Mouse (Mus musculus) liver, embryonic 14.5 days (tissue): ENCODE results near the gene Krt26. TPM values are rescaled to one million over a fixed set of nuclear protein-coding genes. Genes with fewer than 3 reads are reported as not detected.
A peak's percentile ranks its signal among the peaks of the same experiment; 100 is the strongest.

ENCODE experiments used
- ATAC-seq: fragments of 200-750 bp; cut with Nextera tagmentation; 2 replicates; pipeline ENCODE4 v1.8.0; 2017; ENCODE audit warnings: moderate number of reproducible peaks, mild to moderate bottlenecking, moderate library complexity; ENCODE audit not compliant: insufficient read depth
- DNase-seq, 3 experiments: peaks; one replicate each; pipeline ENCODE4 v3.0.0-alpha.2; 2012 to 2013; ENCODE audit warnings: low read depth in 3 of 3, low spot score in 3 of 3
- H3K27ac ChIP-seq: fragments of 300-500 bp; sonication (generic); 2 replicates; pipeline ENCODE4 v1.5.1; 2014; ENCODE audit warnings: moderate library complexity, mild to moderate bottlenecking, control low read depth, inconsistent platforms
- H3K27me3 ChIP-seq: fragments of 300-500 bp; sonication (generic); 2 replicates; pipeline ENCODE4 v1.6.1; 2014; ENCODE audit warnings: mild to moderate bottlenecking, low read length, moderate library complexity; ENCODE audit not compliant: control insufficient read depth, insufficient read depth
- H3K36me3 ChIP-seq: fragments of 300-500 bp; sonication (generic); replicated peaks from 2 replicates; pipeline ENCODE4 v1.6.1; 2014; ENCODE audit warnings: low read depth; ENCODE audit not compliant: control insufficient read depth, insufficient read depth
- H3K4me1 ChIP-seq, 2 experiments: fragments of 200-500 bp in 1 of 2; fragments of 300-500 bp in 1 of 2; sonication (generic) in 1 of 2; replicated peaks; 2 replicates each; pipeline ENCODE4 v1.6.1; 2012 to 2014; ENCODE audit warnings: antibody characterized with exemption in 1 of 2, inconsistent platforms in 1 of 2, low read length in 1 of 2; ENCODE audit not compliant: control insufficient read depth in 2 of 2, insufficient read depth in 2 of 2
- H3K4me2 ChIP-seq: fragments of 300-500 bp; sonication (generic); 2 replicates; pipeline ENCODE4 v1.6.1; 2014; ENCODE audit warnings: low read depth, mild to moderate bottlenecking, control low read depth, moderate library complexity
- H3K4me3 ChIP-seq, 2 experiments: fragments of 200-500 bp in 1 of 2; fragments of 300-500 bp in 1 of 2; sonication (generic) in 1 of 2; 2 replicates each; pipeline ENCODE4 v1.5.1; 2012 to 2014; ENCODE audit warnings: low read depth in 2 of 2, low read length in 2 of 2, mild to moderate bottlenecking in 2 of 2, control low read depth in 1 of 2, inconsistent platforms in 1 of 2, moderate library complexity in 1 of 2; ENCODE audit not compliant: insufficient read depth in 1 of 2
- H3K9ac ChIP-seq: fragments of 300-500 bp; sonication (generic); replicated peaks from 2 replicates; pipeline ENCODE4 v1.6.1; 2014; ENCODE audit warnings: mild to moderate bottlenecking, control low read depth, moderate library complexity
- H3K9me3 ChIP-seq: fragments of 300-500 bp; sonication (generic); 2 replicates; pipeline ENCODE4 v1.6.1; 2016; ENCODE audit warnings: low read length, mixed read lengths; ENCODE audit not compliant: control insufficient read depth
- CTCF ChIP-seq: IDR thresholded peaks from 2 replicates; pipeline ENCODE4 v1.5.1; 2016; ENCODE audit warnings: antibody characterized with exemption, low read depth, control low read depth
- EP300 ChIP-seq: IDR thresholded peaks from 2 replicates; pipeline ENCODE4 v1.6.1; 2016; ENCODE audit warnings: antibody characterized with exemption, low read depth
- WGBS: fragments of 180-500 bp; shearing (Covaris S2); extraction: QIAGEN DNeasy Blood & Tissue Kit; methylation state at CpG from one replicate; pipeline ENCODE4 v1.1.7; 2014; ENCODE audit not compliant: insufficient replicate concordance; 5-methylcytosine and 5-hydroxymethylcytosine counted together
- polyA plus RNA-seq, 2 experiments: library from polyadenylated mRNA; depleted of rRNA in 1 of 2; stranded (reverse) in 1 of 2; unstranded in 1 of 2; fragments of >200 nt; fragmentation: Nextera tagmentation in 1 of 2; extraction: Ambion mirVana in 1 of 2; gene quantifications; 2 replicates each; pipeline versions ENCODE4 v1.2.1 to v1.2.3; 2012 to 2014

Gene Krt26
- polyA plus RNA-seq, 2 experiments, result not detected

DNA sequence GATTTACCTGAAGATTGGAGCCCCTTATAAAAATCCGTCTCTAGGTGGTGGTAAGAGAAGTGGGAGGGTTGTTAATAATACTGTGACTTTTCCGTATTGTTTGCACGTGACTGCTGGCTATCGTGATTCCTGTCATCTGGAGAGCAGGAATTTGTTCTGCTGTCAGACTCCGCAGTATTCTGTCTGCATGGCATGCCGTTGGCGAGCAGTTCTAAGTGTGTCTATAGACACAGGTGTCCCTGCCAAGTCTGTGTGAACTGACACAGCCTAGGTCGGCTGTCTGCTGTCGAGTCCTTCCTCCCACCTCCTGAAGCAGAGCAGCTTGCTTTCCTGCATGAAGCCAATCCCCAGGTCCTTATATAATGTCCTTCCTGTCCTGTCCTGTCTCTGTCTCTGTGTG, 18.6 kb downstream of the Krt26 start:
- Histone ChIP-seq H3K9ac (no peak overlapping the region), H3K9me3 (no peaks in the 10 kb centered on the region), H3K27me3 (no peaks in the 10 kb centered on the region), H3K4me1 (peaks cover 0 to 2% of the 10 kb centered on the region in 2 experiments; a peak in 2 of 4 replicates), H3K4me2 (no peak overlapping the region), H3K4me3 (no peak overlapping the region), H3K36me3 (no peaks in the 10 kb centered on the region), H3K27ac (no peak overlapping the region)
- DNase-seq (no peak), ATAC-seq (no peak)
- WGBS, result 63% methylated on average over 9 of the region's 9 CpGs
- no peak for TF ChIP-seq CTCF
- TF ChIP-seq EP300, result no peak

DNA sequence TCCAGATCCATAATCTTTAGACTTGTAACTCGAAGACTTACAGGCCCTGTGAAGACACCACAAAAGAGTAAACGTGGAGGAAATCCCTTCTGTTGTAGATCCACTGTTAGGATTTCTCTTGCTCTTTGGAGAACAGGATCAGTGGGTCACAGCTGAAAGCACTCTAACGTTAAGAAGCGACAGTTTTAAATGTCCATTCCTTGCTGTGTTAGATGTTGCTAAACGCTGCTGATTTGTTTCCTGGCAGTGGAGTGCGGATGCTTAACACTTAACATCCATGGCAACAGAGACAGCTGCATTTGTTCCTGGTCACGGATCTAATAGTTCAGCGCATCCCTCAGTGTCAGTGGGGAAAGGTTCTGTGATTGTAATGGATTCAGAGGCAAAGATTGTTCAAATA, 21.2 kb downstream of the Krt26 start:
- peaks cover 0 to 2% of the 10 kb centered on the region in 2 experiments; a peak in 2 of 4 replicates for H3K4me1 ChIP-seq
- H3K27me3 ChIP-seq, result no peaks in the 10 kb centered on the region
- H3K36me3 ChIP-seq, result no peaks in the 10 kb centered on the region
- TF ChIP-seq EP300 (no peak), CTCF (no peak)
- no peak overlapping the region for H3K4me3 ChIP-seq
- no peak overlapping the region for H3K27ac ChIP-seq
- no peak overlapping the region for H3K9ac ChIP-seq
- ATAC-seq (no peak), DNase-seq (no peak)
- H3K9me3 ChIP-seq, result no peaks in the 10 kb centered on the region
- H3K4me2 ChIP-seq, result no peak overlapping the region
- WGBS, result 56% methylated on average over 8 of the region's 8 CpGs

- no peak overlapping the region for H3K4me3 ChIP-seq
- ATAC-seq (peak; percentile 56; the same call in 1 of the 2 replicates), DNase-seq (peak in 1 of 3 experiments; percentile 13)
- no peak overlapping the region for H3K27ac ChIP-seq
- H3K4me2 ChIP-seq, result no peak overlapping the region
- peaks cover 0 to 2% of the 10 kb centered on the region in 2 experiments; a peak in 2 of 4 replicates for H3K4me1 ChIP-seq
- no peaks in the 10 kb centered on the region for H3K27me3 ChIP-seq
- H3K9ac ChIP-seq, result no peak overlapping the region
- no peaks in the 10 kb centered on the region for H3K36me3 ChIP-seq
- TF ChIP-seq EP300 (no peak), CTCF (no peak)
- H3K9me3 ChIP-seq, result no peaks in the 10 kb centered on the region
- 61% methylated on average over 2 of the region's 2 CpGs for WGBS
Measured at GRCm38 (mm10) chr11:99314594-99314993, 23.2 kb downstream of the Krt26 start.

DNA sequence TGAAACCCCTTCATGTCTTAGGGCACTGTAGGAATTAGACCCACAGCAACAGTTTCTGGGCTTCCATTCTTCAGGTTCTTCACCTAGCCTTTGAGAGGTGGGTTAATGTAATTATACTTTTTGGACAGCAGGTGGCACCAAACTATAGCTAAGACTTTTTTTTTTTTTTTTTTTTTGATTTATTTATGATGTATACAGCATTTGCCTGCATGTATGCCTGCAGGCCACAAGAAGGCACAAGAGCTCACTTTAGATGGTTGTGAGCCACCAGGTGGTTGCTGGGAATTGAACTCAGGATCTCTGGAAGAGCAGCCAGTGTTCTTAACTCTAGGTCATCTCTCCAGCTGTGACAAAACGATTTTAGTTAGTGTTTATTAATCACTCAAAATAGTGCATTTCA, 26.9 kb downstream of the Krt26 start:
- WGBS, result 54% methylated on average over 1 of the region's 1 CpGs
- Histone ChIP-seq H3K4me2 (no peak overlapping the region), H3K27ac (no peak overlapping the region), H3K9me3 (no peaks in the 10 kb centered on the region), H3K27me3 (no peaks in the 10 kb centered on the region), H3K36me3 (no peaks in the 10 kb centered on the region), H3K4me3 (no peak overlapping the region), H3K4me1 (peaks cover 0 to 2% of the 10 kb centered on the region in 2 experiments; a peak in 2 of 4 replicates), H3K9ac (no peak overlapping the region)
- DNase-seq (no peak), ATAC-seq (no peak)
- peak; percentile 47 for TF ChIP-seq CTCF
- no peak for TF ChIP-seq EP300

DNA sequence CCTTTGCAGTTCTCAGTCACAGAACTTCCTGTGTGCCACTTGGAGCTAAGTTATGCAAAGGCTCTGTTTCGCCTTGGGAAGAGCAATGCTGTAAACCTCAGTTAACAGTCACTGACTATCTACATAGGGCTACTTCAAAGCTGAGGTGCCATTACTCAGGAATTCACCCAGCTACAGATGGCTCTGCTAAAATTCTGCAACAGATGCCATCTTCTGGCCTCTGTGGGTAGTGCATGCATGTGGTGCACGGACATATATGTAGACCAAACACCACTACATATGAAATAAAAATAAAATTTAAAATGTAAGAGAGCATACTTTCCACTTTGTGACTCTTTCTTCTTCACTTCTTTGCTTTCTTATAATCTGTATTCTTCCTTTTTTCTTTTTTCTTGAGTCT, 30.2 kb downstream of the Krt26 start:
- no peaks in the 10 kb centered on the region for H3K9me3 ChIP-seq
- no peaks in the 10 kb centered on the region for H3K36me3 ChIP-seq
- ATAC-seq (no peak), DNase-seq (peak in 2 of 3 experiments; percentile 13 to 20)
- no peaks in the 10 kb centered on the region for H3K27me3 ChIP-seq
- H3K27ac ChIP-seq, result no peak overlapping the region
- no peak overlapping the region for H3K4me2 ChIP-seq
- WGBS, result 17% methylated on average over 2 of the region's 2 CpGs
- peak; percentile 65 for TF ChIP-seq CTCF
- no peak for TF ChIP-seq EP300
- no peaks in the 10 kb centered on the region for H3K4me1 ChIP-seq
- no peak overlapping the region for H3K4me3 ChIP-seq
- H3K9ac ChIP-seq, result no peak overlapping the region
